Mouse (Mus musculus) megakaryocyte, embryonic 14.5 days (primary cell): ENCODE measurements at regions not wholly inside any gene's neighbourhood (a gene's known extent, or its start where the extent isn't known, plus 50 kb on each side); places are given as distances from the start of the nearest gene placed in this dataset.

Experiments used
- H3K27me3 ChIP-seq: replicated peaks from 2 replicates; pipeline ENCODE3; 2012; ENCODE audit warnings: inconsistent platforms
- H3K36me3 ChIP-seq: replicated peaks from 2 replicates; pipeline ENCODE3; 2012; ENCODE audit warnings: low read length, inconsistent platforms, mixed read lengths
- H3K4me1 ChIP-seq: 2 replicates; pipeline ENCODE4 v1.6.1; 2012; ENCODE audit warnings: inconsistent platforms
- H3K4me3 ChIP-seq: replicated peaks from 2 replicates; pipeline ENCODE3; 2012; ENCODE audit warnings: moderate library complexity, mild to moderate bottlenecking, inconsistent platforms
- H3K9me3 ChIP-seq: 2 replicates; pipeline ENCODE4 v1.6.1; 2012; ENCODE audit warnings: inconsistent platforms
- FLI1 ChIP-seq: IDR thresholded peaks from 2 replicates; pipeline ENCODE4 v1.6.1; 2012; ENCODE audit warnings: low read length, inconsistent platforms, mixed read lengths
- GATA1 ChIP-seq: IDR thresholded peaks from 3 replicates; pipeline ENCODE4 v1.6.1; 2012; ENCODE audit warnings: mixed read lengths, low read length, inconsistent platforms, borderline replicate concordance

DNA sequence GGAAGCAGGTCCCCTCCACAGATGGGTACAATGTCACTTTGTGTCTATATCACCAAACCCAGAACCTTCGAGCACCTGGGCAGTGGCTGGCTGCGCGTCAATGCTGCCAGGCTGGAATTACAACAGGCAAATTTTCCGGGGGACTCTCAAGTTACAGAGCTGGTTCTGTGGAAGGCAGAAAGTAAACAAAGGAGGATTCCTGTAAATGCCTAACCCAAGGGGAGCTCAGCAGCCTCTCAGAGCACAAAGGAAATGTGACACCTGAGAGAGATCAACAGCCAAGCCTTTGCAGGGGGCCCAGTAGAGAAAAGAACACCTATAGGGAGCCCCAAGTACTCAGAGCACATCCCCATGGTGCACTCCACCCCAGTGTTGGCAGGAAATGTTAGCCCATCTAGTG lies 70.7 kb downstream of the Setd4 start:
- Histone ChIP-seq H3K36me3 (no peaks in the 10 kb centered on the region), H3K9me3 (no peaks in the 10 kb centered on the region), H3K4me1 (no peaks in the 10 kb centered on the region), H3K27me3 (peaks cover 52% of the 10 kb centered on the region), H3K4me3 (no peak overlapping the region)
- TF ChIP-seq GATA1: no peak
- TF ChIP-seq FLI1: no peak

DNA sequence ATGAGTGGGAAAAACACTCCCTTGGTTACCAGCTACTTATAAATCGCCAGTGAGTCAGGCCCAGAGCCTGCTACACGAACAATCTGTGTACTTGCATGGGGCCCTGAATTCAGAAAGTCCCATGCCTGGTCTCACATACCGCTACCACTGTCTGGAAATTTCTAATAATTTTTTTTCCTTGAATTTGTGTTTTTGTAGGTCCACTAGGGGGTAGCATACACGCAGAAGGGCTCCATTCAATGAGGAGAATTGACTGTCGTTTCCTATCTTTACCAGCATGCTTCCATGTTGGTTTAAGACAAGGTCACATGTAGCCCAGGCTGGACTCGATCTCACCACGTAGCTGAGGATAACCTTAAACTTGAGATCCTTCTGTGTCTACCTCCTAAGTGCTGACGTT lies 71.9 kb downstream of the Setd4 start:
- Histone ChIP-seq H3K9me3 (no peaks in the 10 kb centered on the region), H3K4me1 (no peaks in the 10 kb centered on the region), H3K27me3 (peaks cover 47% of the 10 kb centered on the region), H3K36me3 (no peaks in the 10 kb centered on the region), H3K4me3 (no peak overlapping the region)
- TF ChIP-seq FLI1 (no peak), GATA1 (no peak)

DNA sequence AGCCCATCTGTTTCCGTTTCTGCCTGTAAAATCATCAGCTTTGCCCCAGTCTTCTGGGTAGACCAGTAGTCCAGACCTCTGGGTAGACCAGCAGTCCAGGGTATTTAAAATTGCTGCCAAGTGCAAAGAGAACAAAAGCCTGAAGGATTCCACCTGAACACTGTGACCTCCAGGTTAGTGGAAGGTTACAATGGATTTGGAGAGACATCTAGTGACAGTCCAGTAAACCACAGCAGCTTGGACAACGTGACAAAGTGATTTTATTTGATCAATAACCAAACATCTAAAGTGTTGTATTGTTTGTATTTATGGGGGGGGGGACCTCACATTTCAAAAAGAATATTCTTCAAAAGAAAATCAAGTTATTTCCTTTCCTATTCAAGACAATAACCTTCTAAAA lies 81.4 kb downstream of the Setd4 start:
- Histone ChIP-seq H3K27me3 (peaks cover 41% of the 10 kb centered on the region), H3K9me3 (no peaks in the 10 kb centered on the region), H3K36me3 (no peaks in the 10 kb centered on the region), H3K4me3 (no peak overlapping the region), H3K4me1 (no peaks in the 10 kb centered on the region)
- TF ChIP-seq FLI1 (no peak), GATA1 (no peak)

DNA sequence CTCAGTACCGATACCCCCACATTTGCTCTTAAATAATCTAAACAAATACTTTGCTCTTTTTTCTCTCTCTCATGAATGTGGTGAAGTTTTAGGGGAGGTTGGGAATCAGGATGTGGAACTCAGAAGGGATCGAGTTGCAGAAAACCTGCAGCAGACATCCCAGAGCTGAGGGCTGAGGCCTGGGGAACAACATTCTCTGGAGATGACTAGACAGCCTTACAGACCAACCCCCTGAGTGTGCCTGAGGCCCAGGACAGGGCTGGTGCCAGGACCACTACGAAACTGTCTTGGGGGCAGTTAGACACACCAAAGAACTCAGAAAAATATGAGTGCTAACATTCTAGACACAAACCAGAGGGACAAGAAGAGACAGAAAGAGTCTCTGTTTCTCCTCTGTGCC lies 83.4 kb downstream of the Setd4 start:
- H3K36me3 ChIP-seq: no peaks in the 10 kb centered on the region
- no peaks in the 10 kb centered on the region for H3K4me1 ChIP-seq
- no peak for TF ChIP-seq FLI1
- no peak for TF ChIP-seq GATA1
- H3K9me3 ChIP-seq: no peaks in the 10 kb centered on the region
- H3K4me3 ChIP-seq: no peak overlapping the region
- H3K27me3 ChIP-seq: peaks cover 36% of the 10 kb centered on the region

DNA sequence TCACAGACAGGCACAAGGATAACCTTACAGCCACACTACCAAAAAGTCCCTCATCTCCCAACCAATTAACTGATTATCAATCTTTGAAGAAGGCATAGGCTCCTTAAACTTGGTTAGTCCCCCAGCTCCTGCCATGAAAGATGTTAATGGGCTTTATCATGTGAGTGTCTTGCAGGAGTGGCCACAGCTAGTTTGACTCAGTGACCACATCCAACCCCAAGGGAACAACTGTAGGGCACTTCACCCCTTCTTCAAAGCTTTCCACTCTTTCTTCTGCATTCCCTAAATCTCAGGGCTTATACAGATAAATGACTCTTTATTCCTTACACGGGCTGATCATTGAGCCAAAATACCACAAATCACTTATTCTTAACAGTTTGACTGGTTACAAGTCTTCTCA lies 85.2 kb downstream of the Setd4 start:
- H3K4me3 ChIP-seq: no peak overlapping the region
- H3K9me3 ChIP-seq: no peaks in the 10 kb centered on the region
- no peak for TF ChIP-seq FLI1
- no peaks in the 10 kb centered on the region for H3K36me3 ChIP-seq
- peaks cover 35% of the 10 kb centered on the region for H3K27me3 ChIP-seq
- H3K4me1 ChIP-seq: no peaks in the 10 kb centered on the region

DNA sequence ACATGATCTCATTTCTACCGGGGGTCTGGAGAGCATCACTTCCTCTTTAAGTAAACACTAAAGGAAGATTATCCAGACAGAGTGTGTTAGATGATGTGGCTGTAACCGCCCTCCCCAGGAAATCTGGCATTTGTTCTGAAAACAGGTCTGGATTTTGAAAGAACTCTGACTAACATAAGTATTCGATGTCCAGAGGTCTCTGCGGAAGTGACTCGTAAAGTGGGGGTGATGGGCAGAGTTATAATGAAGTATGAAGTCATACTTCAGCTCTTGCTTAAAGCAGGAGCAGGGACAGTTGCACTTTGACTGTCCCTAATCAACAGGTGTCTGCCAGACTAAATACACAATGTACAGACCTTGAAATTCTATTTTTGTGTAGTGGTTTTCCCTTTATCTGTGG lies 87.1 kb downstream of the Setd4 start:
- no peak for TF ChIP-seq FLI1
- TF ChIP-seq GATA1: no peak
- Histone ChIP-seq H3K4me1 (no peaks in the 10 kb centered on the region), H3K4me3 (no peak overlapping the region), H3K36me3 (no peaks in the 10 kb centered on the region), H3K9me3 (no peaks in the 10 kb centered on the region), H3K27me3 (peaks cover 34% of the 10 kb centered on the region)

DNA sequence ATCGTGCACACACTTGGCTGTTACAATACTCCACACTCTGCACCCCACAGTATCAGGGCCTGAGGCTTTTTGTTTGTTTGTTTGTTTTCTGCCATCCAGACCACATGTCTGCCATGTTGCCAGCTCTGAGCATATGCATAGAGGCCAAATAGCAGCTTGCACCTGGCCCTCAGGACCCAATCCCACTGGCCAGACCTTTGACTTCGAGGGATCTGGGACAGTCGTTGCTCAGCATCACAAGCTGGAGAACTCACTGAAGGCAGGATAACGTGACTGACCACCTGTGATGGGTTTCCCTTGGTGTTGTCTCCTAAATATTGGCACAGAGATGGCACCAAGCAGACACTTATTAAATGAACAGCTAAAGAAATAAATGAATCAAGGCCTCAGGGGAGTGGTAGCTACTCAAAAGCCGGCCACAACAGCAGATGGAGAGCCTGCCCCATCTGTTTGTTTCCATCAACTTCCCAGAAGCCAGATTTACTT lies 88.4 kb downstream of the Setd4 start:
- H3K9me3 ChIP-seq: no peaks in the 10 kb centered on the region
- TF ChIP-seq GATA1 (no peak), FLI1 (no peak)
- no peaks in the 10 kb centered on the region for H3K4me1 ChIP-seq
- H3K27me3 ChIP-seq: peaks cover 31% of the 10 kb centered on the region
- H3K36me3 ChIP-seq: no peaks in the 10 kb centered on the region
- H3K4me3 ChIP-seq: no peak overlapping the region

DNA sequence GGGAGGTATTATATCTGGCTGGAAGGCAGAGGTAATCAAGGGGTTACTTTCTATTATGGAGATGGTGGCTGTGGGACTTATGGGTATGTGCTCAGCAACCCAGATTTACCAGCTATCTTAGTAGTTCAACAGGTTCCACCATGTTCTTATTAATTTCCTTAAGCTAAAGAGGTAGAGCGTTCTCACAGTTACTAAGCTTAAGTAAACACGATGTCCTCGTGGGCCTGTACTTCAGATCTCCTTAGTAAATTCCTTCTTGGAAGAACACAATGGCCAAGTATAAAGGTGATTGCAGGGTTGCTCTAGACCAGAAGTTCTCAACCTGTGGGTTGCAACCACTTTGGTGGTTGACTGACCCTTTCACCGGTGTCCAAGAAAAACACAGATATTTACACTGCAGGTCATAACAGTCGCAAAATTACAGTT lies 90.2 kb downstream of the Setd4 start:
- H3K4me3 ChIP-seq: no peak overlapping the region
- H3K4me1 ChIP-seq: no peaks in the 10 kb centered on the region
- peaks cover 21% of the 10 kb centered on the region for H3K27me3 ChIP-seq
- H3K36me3 ChIP-seq: no peaks in the 10 kb centered on the region
- no peak for TF ChIP-seq GATA1
- no peak for TF ChIP-seq FLI1
- no peaks in the 10 kb centered on the region for H3K9me3 ChIP-seq

DNA sequence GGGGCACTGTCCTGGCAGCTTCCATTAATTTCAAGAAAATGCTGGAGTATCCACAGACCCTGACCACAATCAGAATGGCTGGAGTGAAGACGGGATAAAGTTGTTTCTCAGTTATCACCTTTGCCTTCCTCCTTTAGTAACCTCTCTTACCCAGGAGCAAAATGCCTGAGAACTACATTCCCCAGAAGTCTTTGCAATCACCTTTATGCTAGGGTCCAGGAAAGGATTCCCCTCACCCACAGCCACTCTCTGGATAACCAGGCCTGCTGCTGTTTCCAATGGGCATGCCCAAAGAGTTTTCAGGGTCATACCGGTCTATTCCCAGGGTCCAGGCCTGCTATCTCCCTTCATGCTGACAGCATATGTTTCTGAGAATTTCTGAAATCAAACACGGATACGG lies 91.9 kb downstream of the Setd4 start:
- TF ChIP-seq GATA1: no peak
- Histone ChIP-seq H3K9me3 (no peaks in the 10 kb centered on the region), H3K27me3 (peaks cover 16% of the 10 kb centered on the region), H3K4me3 (no peak overlapping the region), H3K36me3 (no peaks in the 10 kb centered on the region), H3K4me1 (no peaks in the 10 kb centered on the region)

DNA sequence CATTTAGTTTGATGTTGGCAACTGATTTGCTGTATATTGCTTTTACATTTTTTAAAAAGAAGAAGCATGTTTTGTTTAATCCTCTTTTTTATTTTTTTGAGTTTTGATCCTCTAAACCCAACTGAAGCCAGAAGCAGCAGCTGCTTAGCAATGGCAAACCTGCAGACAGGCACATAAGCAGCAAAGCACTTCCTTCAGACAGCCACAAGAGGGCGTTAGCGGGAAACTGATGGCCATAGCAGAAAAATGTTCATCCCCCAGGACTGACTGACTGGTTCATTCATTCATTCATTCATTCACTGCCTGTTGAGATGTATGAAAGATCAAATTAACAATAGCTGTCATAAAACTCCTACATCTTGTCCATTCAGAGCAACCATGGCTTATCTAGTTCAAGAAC lies 92.3 kb downstream of the Setd4 start:
- Histone ChIP-seq H3K4me1 (no peaks in the 10 kb centered on the region), H3K36me3 (no peaks in the 10 kb centered on the region), H3K27me3 (peaks cover 16% of the 10 kb centered on the region), H3K4me3 (no peak overlapping the region), H3K9me3 (no peaks in the 10 kb centered on the region)
- no peak for TF ChIP-seq FLI1

DNA sequence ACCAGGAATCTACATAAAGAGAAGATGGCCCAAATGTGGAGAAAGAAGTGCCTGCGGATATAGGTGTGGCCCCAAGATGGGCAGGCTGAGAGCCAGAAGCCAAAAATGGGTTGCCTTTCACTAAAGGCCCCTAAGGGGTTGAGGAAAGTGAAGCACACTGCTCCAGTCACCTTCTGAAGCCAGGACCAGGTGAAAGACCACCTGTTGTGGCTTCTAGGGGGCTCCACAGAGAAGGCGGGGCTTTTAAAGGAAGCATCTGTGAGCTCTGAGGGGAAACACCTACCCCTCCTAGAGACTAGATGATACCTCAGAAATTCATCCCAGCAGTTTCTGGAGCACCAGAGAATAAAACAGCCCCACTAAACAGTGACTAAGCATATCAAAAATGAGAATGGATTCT lies 105.1 kb downstream of the Setd4 start:
- H3K4me1 ChIP-seq: no peaks in the 10 kb centered on the region
- peaks cover 11% of the 10 kb centered on the region for H3K27me3 ChIP-seq
- TF ChIP-seq GATA1 (no peak), FLI1 (no peak)
- no peak overlapping the region for H3K4me3 ChIP-seq
- no peaks in the 10 kb centered on the region for H3K36me3 ChIP-seq
- peaks cover 40% of the 10 kb centered on the region for H3K9me3 ChIP-seq
